Mouse (Mus musculus): ENCODE results near the gene Ksr1.
"Not testable (repeated sequence)": the region's sequence is repeated elsewhere in the genome, so short reads cannot be mapped to it uniquely, and the experiment has no call there.

Gene Ksr1

DNA sequence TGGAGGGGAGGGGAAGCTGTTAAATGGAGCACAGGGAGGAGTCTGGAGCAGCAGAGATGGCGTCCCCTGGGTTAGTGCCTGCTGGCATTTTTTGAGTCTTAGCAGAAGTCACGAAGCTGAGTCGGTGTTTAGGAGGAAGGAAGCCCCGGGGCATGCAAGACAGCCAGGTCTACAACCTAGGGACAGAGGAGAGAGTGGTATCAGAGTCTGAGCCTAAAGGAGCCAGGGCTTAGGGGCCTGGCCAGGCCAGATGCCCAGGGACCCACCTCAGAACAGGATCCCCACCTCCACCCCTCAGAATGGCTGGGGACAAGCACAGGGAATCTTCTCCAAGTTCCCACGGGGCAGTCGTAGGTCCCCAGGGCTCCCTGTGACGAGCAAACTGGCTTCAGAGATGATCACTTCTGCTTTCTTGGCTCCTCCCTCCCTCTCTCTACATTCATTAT lies 129.0 kb downstream of the Ksr1 start:
- in situ Hi-C loops (cut with MboI, MseI) = no loop called here

DNA sequence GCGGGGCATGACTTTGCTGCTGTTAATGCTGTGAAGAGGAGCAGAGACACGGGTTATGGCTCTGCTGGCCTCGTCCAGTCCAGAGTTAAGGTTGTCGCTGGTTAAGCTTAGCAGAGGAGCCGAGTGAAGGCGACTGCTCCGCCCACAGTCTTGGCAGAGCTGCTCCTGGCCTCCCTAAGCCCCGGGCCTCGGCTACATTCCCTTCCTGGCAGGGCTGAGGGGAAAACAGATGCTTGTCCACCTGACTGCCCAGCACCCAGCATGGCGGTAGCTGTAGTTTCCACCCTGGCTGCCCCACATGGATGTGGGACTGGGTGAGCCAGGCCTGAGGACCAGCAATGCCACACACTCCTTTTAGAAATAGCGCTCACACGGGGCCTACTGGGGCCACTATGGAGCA lies 130.0 kb downstream of the Ksr1 start:
- in situ Hi-C loops (cut with MboI, MseI) = no loop called here

DNA sequence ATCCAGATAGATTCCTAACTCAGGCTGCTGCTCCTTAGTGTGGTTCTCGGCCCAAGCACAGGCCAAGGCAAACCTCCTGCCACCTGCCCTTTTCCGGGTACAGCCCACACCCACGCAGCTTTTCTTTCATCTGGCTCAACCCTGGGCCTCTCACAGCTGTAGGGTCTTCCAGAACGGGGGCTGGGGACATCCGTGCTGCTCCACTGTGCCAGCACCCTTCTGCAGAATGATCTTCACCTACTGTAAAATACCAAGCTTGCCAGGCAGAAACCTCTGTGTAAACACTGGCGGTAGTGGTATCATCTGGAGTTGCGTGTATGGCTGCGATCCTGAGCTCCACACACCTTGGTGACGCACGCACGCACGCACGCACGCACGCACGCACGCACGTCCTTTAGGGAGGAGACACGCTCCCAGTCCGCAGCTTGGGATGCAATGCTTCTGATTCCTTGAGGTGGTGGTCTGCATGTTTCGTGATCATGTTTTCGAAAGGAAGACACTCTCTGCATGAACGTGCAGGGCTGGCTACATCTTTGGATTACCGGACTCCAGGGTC lies 130.5 kb downstream of the Ksr1 start:
- in situ Hi-C loops (cut with MboI, MseI) = no loop called here

DNA sequence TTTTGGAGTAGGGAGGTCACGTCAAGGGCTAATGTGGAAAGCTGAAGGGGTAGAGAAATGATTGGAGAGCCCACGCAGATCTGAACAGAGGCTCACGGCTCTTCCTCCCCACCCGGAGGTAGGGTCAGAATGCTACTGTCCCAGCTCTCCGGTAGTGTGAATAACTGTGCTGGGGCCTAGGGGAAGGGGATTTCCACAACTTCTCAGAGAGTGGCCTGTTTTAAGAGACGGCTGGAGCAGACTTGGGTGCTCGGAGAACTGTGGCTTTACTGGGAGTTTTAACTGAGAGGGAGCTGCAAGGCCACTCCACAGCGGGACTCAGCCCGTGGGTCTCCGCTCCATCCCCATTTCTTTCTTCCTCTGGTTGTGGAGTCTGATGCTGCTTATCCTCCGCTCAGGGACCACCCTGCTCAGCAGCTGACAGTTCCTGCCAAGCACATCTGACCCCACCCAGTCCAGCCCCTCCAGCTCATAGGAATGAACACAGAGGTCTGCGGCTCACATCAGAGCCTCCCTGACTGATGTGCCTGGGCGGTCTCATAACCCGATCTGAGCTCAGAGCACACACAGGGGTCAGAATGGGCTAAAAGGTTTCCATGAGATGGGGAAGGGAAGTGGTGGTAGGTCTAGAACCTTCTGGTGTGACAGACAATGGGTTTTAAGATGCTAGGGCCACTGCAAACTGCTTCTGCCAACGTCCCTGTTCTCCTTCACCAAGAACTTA lies 131.4 kb downstream of the Ksr1 start:
- in situ Hi-C loops (cut with MboI, MseI) = no loop called here

DNA sequence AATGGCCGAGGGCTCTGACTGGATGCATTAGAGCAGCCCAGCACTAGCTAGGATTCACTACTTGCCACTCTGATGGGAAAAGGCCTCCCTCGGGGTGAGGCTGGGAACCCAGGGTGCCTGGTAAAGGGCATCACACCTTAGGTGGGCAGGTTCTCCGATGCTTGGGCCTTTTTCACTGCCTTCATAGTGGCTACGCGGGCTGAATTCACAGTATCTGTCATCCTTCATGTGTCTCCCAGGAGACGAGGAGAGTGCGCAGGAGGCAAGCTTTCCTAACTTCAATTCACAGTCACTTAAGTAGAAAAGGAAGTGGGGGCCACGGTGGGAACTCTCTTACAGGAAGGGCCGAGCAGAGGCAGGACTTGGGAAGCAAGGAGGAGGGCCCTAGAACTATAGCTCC lies 132.4 kb downstream of the Ksr1 start:
- in situ Hi-C loops (cut with MboI, MseI) = no loop called here

DNA sequence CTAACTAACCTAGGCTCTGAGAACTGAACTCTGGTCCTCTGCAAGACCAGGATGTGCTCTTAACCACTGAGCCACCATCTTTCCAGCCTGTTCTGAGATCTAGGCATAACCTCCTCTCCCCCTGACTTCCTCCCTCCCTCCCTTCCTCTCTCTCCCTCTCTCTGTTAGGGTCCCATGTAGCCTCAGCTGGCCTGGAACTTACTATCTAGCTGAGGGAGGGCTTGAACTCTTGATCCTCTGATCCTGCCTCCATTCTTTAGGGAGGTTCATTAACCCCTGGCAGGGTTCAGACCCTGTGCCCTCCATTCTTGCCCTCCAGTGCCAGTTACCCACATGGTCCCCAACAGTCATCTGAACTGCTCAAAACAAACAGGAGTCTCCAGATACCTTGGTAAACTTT lies 133.2 kb downstream of the Ksr1 start:
- in situ Hi-C loops (cut with MboI, MseI) = no loop called here

DNA sequence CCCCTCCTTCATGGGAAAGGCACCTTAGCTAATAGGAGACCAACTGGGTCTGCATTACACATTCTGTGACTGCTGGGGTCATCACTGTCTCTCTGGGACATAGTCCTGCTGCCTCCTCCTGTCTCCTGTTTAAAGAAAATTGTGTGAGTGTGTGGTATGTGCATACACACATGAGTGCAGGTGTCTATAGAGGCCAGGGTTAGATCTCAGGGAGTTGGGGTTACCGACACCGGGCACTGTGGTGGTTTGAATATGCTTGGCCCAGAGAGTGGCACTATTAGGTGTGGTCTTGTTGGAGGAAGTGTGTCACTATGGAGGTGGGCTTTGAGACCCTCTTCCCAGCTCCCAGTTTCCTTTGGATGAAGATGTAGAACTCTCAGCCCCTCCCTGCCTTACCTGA lies 133.7 kb downstream of the Ksr1 start:
- in situ Hi-C loops (cut with MboI, MseI) = no loop called here

DNA sequence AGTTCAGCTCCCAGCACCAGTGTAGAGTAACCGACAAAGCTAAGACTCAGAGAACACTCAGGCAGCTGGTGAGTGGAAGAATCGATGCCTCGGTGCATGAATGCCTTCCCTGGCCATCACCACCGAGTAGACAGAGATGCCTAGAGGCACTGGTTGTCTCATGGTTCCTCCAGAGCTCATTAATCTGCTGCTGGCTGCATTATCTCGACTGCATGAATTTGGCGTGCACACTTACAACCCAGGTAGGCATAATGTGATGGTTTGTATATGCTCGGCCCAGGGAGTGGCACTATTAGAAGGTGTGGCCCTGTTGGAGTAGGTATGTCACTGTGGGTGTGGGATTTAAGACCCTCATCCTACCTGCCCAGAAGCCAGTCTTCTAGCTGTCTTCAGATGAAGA lies 137.3 kb downstream of the Ksr1 start:
- in situ Hi-C loops (cut with MboI, MseI) = no loop called here

DNA sequence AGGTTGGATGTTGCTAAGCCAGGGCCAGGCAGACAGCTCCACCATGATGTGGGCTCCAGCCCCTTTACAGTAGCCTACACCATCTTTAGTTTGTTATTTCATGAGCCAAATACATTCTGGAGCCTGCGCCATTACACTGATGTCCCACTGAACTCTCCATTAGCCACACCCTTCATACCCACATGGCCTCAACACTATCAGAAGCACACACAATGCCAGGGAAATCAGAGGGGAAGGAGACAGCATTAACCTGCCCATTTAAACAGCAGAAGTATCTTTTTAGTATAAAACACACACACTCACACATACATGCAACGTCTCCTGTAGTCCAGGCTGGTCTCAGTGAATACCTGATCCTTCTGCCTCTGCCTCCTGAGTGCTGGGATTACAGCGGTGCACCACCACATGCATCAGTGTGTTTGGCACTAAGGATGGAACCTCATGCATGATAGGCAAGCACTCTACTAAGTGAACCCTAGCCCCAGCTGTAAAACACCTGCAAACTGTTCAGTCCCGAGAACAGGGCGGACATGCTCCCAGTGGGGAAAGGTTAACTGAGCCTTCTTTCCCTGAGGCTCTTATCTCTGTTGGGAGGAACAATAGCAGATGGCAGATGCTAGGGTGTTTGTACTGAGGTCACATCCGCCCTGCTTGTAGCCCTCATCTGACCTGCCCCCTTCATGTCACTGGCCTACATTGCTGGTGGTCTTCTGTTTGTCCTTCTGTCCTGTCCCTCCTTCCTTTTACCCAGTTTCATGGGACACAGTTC lies 138.0 kb downstream of the Ksr1 start:
- in situ Hi-C loops (cut with MboI, MseI) = no loop called here

DNA sequence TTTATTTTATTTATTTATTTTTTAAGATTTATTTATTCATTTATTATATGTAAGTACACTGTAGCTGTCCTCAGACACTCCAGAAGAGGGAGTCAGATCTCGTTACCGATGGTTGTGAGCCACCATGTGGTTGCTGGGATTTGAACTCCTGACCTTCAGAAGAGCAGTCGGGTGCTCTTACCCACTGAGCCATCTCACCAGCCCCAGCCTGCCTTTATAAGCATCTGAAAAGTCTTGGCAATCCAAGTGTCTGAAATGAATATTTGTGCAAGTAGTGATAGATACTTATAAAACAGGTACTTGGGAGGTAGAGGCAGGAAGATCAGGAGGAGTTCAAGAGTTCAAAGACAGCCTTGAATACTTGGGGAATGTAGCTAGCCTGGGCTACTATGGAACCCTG lies 138.9 kb downstream of the Ksr1 start:
- in situ Hi-C loops (cut with MboI, MseI) = not testable (repeated sequence)

DNA sequence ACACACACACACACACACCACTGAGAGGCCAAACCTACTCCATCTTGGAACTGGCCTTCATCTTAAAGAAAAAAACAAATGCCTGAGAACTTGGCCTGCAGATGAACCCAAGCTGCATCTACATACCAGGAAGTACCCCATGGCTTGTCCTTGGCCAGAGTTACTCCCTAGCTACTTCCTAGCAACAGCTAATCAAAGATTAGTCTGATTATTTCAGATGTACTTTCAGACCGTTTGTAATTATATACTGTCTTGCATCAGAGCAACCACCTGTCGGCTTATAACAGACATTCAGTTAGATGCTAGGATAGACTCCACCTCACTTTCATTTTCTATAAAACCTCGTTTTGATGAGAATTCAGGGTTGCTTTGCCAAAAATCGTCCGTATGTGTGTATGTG lies 139.8 kb downstream of the Ksr1 start:
- in situ Hi-C loops (cut with MboI, MseI) = no loop called here

DNA sequence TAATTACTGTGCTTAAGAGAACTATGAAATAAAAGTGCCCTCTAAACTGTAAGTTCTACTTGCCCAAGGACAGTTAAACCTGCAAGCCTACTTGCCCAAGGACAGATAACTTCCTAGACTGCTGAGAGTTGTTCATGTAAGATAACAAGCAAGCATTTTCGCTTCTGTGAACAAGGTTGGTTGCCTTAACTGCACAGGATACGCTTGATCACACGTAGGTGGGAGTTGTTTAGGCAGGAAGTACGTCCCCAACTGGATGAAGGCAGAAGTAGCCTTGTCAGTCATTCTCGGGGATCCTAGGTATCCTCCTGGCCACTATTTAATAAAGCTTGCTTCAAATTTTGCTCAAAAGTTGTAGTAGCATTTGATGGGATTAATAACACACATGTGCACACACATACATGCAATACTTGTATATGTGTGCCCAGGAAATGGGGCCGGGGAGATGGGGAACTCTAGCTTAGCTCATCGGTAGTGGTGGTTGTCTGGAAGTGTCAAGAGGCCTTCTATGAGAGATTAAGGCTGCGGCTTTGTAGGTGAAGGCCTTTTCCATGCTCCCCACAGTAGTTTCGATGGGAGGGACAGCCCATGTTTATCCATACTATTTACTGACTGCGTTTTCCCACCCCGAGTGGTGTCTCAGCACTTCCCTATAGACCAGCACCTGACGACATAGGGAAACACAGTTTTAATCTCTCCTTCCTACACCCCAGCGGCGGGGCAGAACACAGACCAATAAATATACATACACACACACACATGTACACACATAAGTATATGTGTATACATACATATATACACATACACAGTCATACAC lies 140.4 kb downstream of the Ksr1 start:
- in situ Hi-C loops (cut with MboI, MseI) = no loop called here

DNA sequence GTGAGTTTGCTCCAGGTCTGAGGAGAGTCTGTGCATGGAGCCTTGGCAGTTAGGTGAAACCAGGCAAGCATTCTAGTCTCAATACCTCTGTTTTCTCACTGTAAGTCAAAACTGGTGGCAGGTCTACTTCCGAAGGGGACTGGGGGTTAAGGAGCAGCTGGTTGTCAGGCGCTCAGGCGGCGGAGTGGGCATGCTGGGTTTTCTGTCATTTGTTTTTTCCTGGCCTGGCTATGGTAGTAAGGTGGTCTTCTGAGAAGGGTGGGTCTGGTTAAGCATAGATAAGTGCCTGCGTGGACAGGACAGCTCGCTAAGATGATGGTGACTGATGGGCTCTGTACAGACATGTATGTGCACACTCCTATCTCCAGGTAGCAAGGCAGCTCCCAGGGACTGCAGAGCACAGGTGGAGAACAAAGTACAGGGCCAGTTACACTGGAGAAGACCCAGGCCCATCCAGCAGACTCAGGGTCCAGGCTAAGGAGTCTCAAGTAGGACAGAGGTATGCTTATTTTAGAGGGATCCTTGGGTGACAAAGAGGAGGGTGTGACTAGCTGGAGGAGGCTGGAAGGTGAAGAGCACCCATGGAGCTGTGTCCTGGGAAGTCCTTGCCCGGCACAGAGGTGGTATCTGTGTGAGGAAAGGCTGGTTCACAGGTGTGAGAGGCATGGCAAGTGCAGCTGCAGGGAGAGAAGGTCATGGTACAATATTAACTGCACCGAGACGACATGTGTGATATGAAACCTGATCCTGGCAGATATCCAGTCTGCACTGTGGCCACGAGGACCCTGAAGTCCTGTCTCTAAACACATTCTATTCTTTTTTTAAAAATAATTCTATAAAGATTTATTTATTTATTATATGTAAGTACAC lies 142.2 kb downstream of the Ksr1 start:
- in situ Hi-C loops (cut with MboI, MseI) = no loop called here

DNA sequence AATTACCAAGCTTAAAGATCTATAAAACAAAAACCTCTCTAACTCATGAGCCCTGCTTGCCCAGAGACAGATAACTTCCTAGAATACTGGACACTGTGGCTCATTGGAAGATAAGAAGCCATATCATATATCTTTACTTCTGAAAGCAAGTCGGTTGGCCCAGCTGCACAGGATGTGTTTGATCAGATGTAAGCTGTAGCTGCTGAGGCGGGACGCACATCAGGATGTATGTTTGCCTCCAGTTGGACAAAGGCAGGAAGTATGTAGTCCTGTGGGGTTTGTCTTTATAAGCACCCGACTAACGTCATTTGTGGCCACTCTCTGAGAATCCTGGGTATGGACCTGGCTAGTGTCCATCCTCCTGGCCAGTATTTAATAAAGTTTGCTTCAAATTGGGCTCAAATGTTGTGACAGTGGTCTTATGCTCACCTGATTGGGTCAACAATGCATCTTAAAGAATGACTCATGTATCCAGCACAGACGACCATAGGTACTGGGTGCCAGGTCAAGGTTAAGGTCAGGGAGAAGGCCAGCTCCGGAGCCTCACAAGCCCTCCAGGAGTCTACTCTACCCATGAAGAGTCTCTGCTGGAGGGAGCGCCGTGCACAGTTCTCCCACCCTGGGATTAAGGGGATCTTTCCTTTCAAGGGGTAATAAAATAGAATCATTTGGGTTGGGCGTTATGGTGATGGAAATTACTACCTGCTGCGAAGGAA lies 143.0 kb downstream of the Ksr1 start:
- in situ Hi-C loops (cut with MboI, MseI) = no loop called here

DNA sequence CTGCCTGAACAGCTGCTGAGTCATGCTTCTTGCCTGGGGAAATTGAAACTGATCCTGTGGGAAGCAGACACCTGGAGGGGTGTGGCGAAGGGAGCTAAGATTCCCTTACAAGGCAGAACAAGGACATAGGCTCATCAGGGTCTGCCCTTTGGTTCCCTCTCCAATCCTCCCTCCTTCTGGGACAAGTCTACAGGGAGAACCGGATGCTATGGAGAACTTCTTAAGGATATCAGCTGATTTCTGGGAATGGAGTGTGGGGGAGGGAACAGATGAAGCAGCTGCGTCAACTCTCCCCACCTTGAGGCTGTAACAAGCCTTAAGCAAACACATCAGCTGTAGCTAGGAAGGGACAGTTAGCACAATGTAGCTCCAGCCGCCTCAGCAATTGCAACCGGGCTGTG lies 143.7 kb downstream of the Ksr1 start:
- in situ Hi-C loops (cut with MboI, MseI) = no loop called here

DNA sequence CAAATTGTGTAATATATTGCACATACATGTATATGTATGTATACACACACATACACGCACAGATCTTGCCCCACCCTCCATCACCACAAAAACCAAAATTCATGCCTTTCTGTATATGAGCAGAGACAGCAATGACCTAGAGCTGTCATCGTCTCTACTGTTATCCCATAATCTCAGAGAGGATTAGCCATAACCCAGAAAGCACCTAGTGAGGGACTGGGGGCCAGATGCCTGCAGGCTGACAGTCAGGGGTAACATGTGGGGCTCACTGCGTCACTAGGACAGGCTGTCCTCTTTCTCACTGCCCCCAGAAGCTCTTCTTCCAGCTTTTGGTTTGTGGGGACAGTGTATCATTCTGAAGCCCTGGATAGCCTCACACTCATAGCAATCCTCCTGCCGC lies 144.3 kb downstream of the Ksr1 start:
- in situ Hi-C loops (cut with MboI, MseI) = no loop called here

DNA sequence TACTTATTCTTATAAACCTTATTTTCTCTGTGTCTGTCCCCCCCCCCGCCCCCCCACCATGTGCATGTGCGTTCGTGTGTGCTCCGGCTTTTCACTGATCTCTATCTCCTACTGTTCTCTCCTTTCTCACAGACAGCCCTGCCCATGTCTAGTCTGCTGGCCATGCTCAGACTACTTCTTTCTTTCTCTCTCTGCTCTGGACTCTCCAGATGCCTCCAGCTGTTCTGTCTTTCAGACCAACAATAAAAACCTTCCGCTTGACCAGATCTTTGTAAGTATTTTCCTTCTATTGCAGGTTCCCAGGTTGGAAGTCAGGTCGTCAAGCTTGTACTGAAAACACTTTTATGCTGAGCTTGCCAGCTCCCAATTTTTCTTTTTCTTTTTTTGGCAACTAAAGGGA lies 147.1 kb downstream of the Ksr1 start:
- in situ Hi-C loops (cut with MboI, MseI) = no loop called here

DNA sequence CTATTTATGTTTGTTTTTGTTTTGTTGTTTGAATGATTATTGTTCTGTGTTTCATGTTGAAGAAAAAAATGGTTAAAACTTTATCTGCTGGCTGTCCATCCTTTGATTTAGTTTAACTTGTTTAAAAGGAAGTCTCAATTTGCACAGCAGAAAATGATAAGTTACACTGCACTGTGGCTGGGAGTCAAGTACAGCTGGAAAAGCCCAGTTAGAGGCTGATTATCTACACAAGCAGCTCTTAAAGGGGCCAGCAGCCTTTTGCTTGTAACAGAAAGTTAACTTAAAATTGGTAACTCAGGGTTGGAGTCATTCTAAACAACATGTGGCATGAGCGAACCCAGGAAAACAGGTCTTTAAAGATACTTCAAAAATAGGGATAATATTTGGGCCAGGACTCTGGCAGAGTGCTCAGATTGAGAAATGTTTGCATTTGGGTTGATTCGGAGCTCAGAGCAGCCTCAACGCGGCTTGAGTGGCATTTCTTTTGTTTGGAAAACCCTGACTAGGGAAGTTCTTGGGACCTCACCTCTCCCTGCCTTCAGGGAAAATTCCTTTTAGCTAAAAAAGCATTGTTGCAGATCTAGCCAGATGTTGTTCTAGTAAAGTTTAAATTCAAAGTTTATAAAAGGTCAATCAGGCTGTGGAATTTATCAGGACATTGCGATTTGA lies 155.2 kb downstream of the Ksr1 start:
- in situ Hi-C loops (cut with MboI, MseI) = not testable (repeated sequence)

DNA sequence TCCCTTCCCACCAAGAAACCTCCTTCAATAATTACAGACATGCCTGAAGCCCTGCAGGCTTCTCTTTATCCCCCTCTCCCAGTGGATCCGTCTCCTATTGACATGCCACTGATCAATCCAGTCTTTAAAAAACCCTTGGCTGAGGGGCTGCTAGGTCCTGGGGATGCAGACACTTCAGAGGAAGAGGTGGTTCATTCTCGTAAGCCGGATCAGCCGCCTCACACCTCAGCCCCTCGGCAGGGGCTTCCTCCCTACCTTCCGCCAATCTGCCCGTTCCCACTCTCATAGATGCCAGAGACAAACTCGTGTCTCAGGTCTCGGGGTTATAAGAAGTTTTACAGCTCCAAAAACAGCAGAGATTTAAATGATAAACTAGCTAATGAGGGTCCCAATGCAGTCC lies 156.1 kb downstream of the Ksr1 start:
- in situ Hi-C loops (cut with MboI, MseI) = no loop called here

DNA sequence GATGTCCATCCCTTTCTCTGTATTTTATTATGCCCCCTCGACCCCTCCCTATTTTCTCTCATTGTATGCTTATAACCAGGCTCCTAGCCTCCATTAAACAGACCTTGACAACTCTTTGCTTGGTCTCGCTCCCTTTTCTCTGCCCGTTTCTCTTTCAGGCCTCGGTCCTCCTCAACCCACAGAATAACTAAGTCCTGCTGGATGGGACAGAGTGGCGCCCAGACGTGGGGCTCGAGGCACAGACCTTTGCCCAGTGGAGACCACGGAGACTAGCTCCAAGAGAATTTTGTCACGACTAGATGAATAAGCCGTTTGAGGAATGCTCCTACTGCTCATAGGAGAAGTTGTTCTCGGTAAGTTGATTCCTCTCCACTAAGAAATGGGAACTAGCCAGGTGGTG lies 157.0 kb downstream of the Ksr1 start:
- in situ Hi-C loops (cut with MboI, MseI) = not testable (repeated sequence)

All from T-helper 2 cell (primary cell).